Mouse (Mus musculus) olfactory bulb, adult 2 months (tissue): ENCODE results near the gene Ppm1a. TPM values are rescaled to one million over a fixed set of nuclear protein-coding genes. Genes with fewer than 3 reads are reported as not detected.
A peak's percentile ranks its signal among the peaks of the same experiment; 100 is the strongest.

Experiments used
- H3K27ac ChIP-seq: fragments of 200-500 bp; 2 replicates; pipeline ENCODE4 v1.5.1; 2012; ENCODE audit warnings: low read depth, low read length; ENCODE audit not compliant: insufficient read depth
- H3K4me1 ChIP-seq: fragments of 200-500 bp; 2 replicates; pipeline ENCODE4 v1.6.1; 2012; ENCODE audit warnings: low read length; ENCODE audit not compliant: control insufficient read depth, insufficient read depth
- H3K4me3 ChIP-seq: fragments of 200-500 bp; 2 replicates; pipeline ENCODE4 v1.5.1; 2012; ENCODE audit warnings: mild to moderate bottlenecking, low read depth, low read length, moderate library complexity; ENCODE audit not compliant: insufficient read depth
- CTCF ChIP-seq: fragments of 200-500 bp; IDR thresholded peaks from 2 replicates; pipeline ENCODE4 v1.5.1; 2012; ENCODE audit warnings: low read depth, mild to moderate bottlenecking, low read length, moderate library complexity; ENCODE audit not compliant: insufficient read depth
- POLR2A ChIP-seq: fragments of 200-500 bp; IDR thresholded peaks from 2 replicates; pipeline ENCODE4 v1.6.1; 2012; ENCODE audit warnings: mild to moderate bottlenecking, low read depth, low read length, moderate library complexity; ENCODE audit not compliant: insufficient read depth
- WGBS: fragments of 180-500 bp; shearing (Covaris S2); methylation state at CpG from one replicate; pipeline ENCODE4 v1.1.7; 2018; 5-methylcytosine and 5-hydroxymethylcytosine counted together
- polyA plus RNA-seq: library from polyadenylated mRNA; stranded (reverse); fragments of >200 nt; gene quantifications from 2 replicates; pipeline ENCODE4 v1.2.4, GENCODE M21; 2012; ENCODE audit warnings: low replicate concordance; ENCODE audit not compliant: missing spikeins, insufficient read depth, insufficient read length

Gene Ppm1a
- polyA plus RNA-seq, 1 experiment: 406 TPM

DNA sequence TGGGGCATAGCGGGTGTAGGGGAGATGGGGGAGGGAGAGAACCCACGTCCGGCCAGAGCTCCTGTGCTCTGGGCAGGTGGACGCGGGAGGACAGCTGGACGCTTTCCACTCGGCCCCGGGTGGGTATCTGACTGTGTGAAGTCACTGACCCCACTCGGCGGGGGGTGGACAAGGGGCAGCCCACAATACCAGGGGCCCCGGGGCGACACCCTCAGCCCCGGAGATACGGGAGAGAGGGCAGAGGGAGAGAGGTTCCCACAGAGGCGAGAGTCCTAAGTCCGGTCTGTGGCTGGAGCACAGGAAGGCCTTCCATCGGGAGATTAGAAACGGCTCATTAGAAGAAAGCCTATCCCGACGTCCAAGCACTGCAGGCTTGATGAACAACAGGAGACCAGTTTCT lies 72.5 kb downstream of the Ppm1a start:
- WGBS: 73% methylated on average over 20 of the region's 20 CpGs

DNA sequence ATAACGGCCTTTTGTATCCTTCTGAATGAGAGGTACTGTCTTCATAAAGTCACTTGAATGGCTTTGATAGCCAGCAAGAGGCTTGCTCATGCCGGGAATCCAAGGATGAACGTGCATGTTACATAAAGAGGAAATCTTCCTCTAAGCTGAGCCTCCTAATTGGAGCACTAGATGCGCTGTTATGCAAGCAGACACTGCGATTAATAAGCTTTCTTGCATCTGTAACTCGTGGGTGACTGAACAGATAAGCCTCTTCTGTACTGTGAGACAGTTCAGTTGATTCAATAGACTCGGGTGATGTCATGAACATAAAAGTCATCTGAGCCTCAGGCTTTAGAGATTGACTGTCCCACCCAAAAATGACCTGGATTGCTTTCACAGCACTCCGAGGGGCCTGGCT lies 73.1 kb downstream of the Ppm1a start:
- 55% methylated on average over 8 of the region's 8 CpGs for WGBS
- Histone ChIP-seq H3K4me1 (peaks cover 7% of the 10 kb centered on the region), H3K4me3 (no peak overlapping the region), H3K27ac (no peak overlapping the region)
- TF ChIP-seq CTCF (no peak), POLR2A (no peak)

More for the DNA sequence above, 72.5 kb downstream of the Ppm1a start:
- H3K4me3 ChIP-seq: no peak overlapping the region
- H3K27ac ChIP-seq: no peak overlapping the region
- peaks cover 7% of the 10 kb centered on the region for H3K4me1 ChIP-seq
- TF ChIP-seq POLR2A: no peak
- no peak for TF ChIP-seq CTCF

DNA sequence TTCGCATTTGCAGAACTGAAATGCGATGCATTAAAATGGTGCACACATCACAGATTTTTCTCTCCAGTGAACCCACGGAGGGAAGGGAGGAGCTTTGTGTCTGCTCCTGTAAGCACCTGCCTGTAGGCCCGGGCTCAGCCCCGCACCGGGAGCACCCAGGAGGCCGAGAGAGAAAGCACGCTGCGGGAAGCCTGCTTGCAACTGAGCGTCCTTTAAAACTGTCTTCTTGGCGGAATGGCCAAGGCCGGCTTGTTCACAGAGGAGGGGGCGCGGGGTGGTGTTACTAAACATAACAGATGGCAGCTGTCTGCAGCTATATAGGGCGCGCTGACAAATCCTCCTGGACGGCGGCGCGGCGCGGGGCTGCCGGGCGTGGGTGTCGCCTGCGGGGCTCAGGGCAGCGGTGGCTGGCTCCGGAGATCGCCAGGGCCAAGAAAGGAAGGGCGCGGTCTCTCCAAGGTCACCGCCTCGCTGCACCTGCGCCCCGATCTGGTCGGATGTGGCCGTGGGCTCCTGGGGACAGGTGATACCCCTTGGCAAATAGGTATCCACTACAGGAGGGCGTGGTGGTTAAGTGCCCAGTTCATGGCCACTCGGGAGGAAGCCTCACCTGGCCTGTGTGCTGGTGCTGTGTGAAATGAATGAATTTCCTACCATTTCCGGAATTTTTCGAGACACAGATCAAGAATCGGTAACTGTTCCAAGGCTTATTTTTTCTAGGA lies 74.6 kb downstream of the Ppm1a start:
- Histone ChIP-seq H3K27ac (peak overlapping the region; percentile 22; the same call in 1 of the 2 replicates), H3K4me1 (peaks cover 7% of the 10 kb centered on the region), H3K4me3 (peak overlapping the region; percentile 52)
- whole genome bisulfite sequencing: 6% methylated on average over 42 of the region's 42 CpGs
- TF ChIP-seq CTCF (no peak), POLR2A (no peak)

DNA sequence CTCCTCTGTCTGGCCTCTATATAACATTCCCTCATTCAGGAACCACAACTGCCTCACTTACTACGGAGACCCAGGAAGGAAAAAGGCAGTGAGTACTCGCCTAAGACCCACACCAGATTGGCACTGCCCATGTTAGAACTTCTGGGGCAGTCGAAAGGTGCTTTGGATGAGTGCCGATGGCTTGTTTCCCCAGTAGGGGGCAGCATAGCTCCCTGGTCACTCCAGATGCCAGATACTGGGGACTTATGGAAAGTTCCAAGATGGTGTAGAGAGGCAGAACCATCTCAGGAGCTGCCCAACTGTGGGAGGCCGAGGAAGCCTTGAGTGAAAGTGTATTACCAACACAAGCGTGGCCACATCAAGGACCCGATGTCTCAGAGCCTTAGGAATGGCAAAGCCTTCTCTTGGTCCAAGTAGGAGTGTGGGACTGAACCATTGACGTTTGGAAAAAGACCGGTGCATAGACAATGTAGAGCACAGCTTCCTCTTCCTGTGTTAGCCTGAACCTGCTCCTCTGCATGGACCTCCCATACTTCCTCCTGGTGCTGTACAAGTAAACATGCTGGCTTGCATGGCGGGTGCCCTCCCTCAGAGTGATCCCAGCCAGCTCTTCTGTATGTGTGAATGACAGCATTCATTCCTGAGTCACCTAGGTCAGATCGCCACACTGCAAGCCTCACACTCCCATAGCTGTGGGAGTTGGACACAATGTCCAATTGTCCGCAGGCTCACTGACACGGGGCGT lies 77.7 kb downstream of the Ppm1a start:
- Histone ChIP-seq H3K4me3 (no peak overlapping the region), H3K27ac (no peak overlapping the region), H3K4me1 (peaks cover 7% of the 10 kb centered on the region)
- 80% methylated on average over 14 of the region's 14 CpGs for WGBS
- TF ChIP-seq POLR2A (no peak), CTCF (no peak)

DNA sequence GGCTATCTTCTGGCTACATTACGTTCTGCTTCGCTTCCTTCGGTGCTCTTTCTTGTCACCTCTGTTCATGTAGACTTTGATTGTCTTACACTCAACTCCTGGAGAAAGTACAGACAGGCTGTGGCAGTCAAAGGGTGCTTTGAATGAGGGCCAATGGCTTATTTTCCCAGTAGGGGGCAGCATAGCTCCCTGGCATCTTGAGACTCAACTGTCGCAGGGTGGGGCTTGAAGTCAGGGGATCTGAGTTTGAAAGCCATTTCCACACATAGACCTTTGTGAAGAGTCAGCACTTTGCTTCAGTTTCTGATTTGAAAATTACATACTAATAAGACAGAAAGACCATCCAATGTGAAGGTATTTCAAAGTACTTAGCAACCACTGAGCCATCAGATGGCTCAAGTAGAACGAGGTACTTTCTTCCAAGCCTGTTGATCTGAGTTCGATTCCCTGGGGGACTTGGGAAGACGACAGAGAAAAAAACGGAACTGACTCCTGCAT lies 78.3 kb downstream of the Ppm1a start:
- Histone ChIP-seq H3K4me3 (no peak overlapping the region), H3K27ac (no peak overlapping the region), H3K4me1 (peaks cover 7% of the 10 kb centered on the region)
- TF ChIP-seq CTCF: no peak
- TF ChIP-seq POLR2A: no peak
- WGBS: 72% methylated on average over 8 of the region's 8 CpGs

DNA sequence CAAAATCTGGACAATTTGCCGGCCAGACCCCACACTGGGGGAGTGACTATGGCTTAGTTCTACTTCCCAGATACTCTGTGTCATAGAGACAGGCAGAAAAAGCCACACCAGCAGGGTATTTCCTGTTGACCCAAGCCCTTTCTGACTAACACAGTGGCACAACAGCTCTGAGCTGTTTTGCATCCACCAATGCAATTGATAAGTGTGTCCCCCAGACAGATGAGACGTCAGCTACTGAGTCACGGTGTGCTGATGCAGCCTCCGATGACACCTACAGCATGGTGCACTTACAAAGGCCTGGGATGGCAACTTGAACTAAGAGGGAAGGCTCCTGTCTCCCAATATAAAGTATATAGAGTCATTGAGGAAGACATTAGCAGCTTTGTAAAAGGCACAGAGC lies 80.0 kb downstream of the Ppm1a start:
- TF ChIP-seq CTCF: no peak
- TF ChIP-seq POLR2A: no peak
- WGBS: 84% methylated on average over 4 of the region's 4 CpGs
- Histone ChIP-seq H3K27ac (no peak overlapping the region), H3K4me3 (no peak overlapping the region), H3K4me1 (no peaks in the 10 kb centered on the region)

DNA sequence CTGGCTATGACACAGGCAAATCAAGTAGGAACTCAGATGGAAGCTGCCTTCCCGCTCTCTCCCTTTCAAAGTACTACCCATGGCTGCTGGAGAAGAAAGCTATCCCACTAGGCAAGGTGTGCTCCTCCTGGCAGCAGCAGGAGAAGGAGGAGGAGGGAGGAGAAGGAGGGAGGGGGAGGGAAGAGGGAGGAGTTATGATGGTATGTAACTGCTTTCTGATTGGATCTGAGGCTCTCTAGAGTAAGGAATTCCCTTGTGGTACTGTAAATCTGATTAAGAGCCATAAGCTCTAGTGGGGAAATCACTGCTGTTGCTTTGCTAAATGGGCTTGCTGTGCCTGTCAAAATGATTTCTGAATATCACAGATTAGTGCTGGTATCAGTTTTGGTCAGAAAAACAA lies 84.2 kb downstream of the Ppm1a start:
- no peak for TF ChIP-seq POLR2A
- TF ChIP-seq CTCF: no peak
- H3K27ac ChIP-seq: no peak overlapping the region
- H3K4me1 ChIP-seq: no peaks in the 10 kb centered on the region
- H3K4me3 ChIP-seq: no peak overlapping the region
- WGBS: 97% methylated on average over 1 of the region's 1 CpGs

DNA sequence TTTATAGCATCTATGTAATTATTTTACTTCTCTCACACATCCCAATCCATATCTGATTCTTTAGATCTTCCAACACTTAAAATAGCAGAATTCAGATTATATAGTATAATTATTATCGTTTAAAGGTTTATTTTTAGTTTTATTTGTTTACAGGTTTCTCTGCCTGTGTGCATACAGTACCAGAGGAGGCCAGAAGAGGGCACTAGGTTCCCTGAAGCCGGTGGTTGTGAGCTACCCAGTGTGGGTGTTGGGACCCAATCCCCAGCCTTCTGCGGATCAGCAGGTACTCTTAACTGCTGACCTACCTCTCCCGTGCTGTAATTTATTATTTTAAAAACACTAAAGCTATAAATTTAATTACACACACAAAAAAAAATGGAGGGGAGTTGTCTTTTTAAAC lies 85.9 kb downstream of the Ppm1a start:
- Histone ChIP-seq H3K4me1 (no peaks in the 10 kb centered on the region), H3K4me3 (no peak overlapping the region), H3K27ac (no peak overlapping the region)
- 88% methylated on average over 4 of the region's 4 CpGs for whole genome bisulfite sequencing
- TF ChIP-seq CTCF: no peak
- TF ChIP-seq POLR2A: no peak

DNA sequence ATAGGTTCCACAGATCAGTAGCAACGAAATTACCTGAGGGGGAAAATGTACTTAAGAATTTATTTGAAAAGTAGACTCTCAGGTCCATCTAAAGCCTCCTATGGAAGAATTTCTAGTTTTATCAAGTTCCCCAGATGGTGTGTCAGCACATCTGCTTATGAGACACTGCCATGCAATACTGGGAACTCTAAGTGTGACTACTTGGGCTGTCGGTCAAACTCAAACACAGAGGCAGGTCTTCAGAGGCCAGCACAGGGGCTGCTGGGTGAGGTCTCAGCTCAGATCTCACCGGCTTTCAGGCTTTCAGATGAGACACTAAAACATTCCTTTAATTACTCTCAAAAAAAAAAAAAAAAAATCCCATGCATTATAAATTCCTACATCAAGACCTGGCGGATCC lies 86.3 kb downstream of the Ppm1a start:
- H3K4me3 ChIP-seq: no peak overlapping the region
- WGBS: 84% methylated on average over 4 of the region's 4 CpGs
- H3K27ac ChIP-seq: no peak overlapping the region
- no peaks in the 10 kb centered on the region for H3K4me1 ChIP-seq
- no peak for TF ChIP-seq POLR2A
- TF ChIP-seq CTCF: no peak
